10 mouse cellular contexts compared by ENCODE assay signal in genomic region chr9:96649924-96650323, GRCm38 (mm10). TPM values are rescaled to one million over a fixed set of nuclear protein-coding genes. Genes with fewer than 3 reads are reported as not detected.
DNase-seq lines count a peak whose midpoint lies in the region; ATAC-seq and TF ChIP-seq lines count a peak whose summit lies in the region.
"Had no signal": no experiment of that assay in that cellular context is flagged by ENCODE, and none has a peak within 500 bp of the region (broad histone marks: within the 10 kb centered on the region; RNA-seq: fewer than 3 reads in every experiment).

No protein-coding gene starts in this region.

- H3K36me3 ChIP-seq in E14TG2a.4 (ENCODE audit: insufficient read depth, low read length), result no peaks in the 10 kb centered on the region
- no peaks in the 10 kb centered on the region for H3K36me3 ChIP-seq in midbrain, postnatal 0 days (ENCODE audit: insufficient read depth, low read length)
- H3K36me3 ChIP-seq in hindbrain, embryonic 13.5 days, result no peaks in the 10 kb centered on the region

- no peak overlapping the region for H3K27ac ChIP-seq in midbrain, postnatal 0 days (ENCODE audit: low read depth, low read length)
- no peak overlapping the region for H3K27ac ChIP-seq in hindbrain, embryonic 13.5 days

- peaks cover 13% of the 10 kb centered on the region for H3K27me3 ChIP-seq in E14TG2a.4 (ENCODE audit: insufficient read depth, low read length)
- H3K27me3 ChIP-seq in midbrain, postnatal 0 days (ENCODE audit: insufficient read depth, low read length), result no peaks in the 10 kb centered on the region
- H3K27me3 ChIP-seq in hindbrain, embryonic 13.5 days, result 0 out of 2 replicates have a peak, but pooled peaks cover 2% of the 10 kb centered on the region

- H3K4me2 ChIP-seq in midbrain, postnatal 0 days (ENCODE audit: low read depth, low read length, poor library complexity, severe bottlenecking), result no peak overlapping the region
- no peak overlapping the region for H3K4me2 ChIP-seq in hindbrain, embryonic 13.5 days

- H3K9me3 ChIP-seq in E14TG2a.4 (ENCODE audit: low read length), result no peaks in the 10 kb centered on the region
- H3K9me3 ChIP-seq in midbrain, postnatal 0 days (ENCODE audit: low read length), result no peaks in the 10 kb centered on the region
- H3K9me3 ChIP-seq in hindbrain, embryonic 13.5 days, result no peaks in the 10 kb centered on the region

- intact Hi-C loops in left cerebral cortex, postnatal 36 days (cut with DNase I), result loop anchor here (5.0 kb wide), 1 partner anchor 73 kb away; no protein-coding TSS in a partner anchor

- 71% methylated on average over 9 of the region's 9 CpGs for WGBS in midbrain, postnatal 0 days
- WGBS in hindbrain, embryonic 13.5 days, result 71% methylated on average over 9 of the region's 9 CpGs

- no peak overlapping the region for H3K9ac ChIP-seq in midbrain, postnatal 0 days (replicated peaks; ENCODE audit: low read length, poor library complexity, severe bottlenecking)
- no peak overlapping the region for H3K9ac ChIP-seq in hindbrain, embryonic 13.5 days

- no peak for TF ChIP-seq CTCF in E14TG2a.4 (conservative IDR thresholded peaks at IDR 0.05; ENCODE audit: low read length)
- TF ChIP-seq CTCF in midbrain, postnatal 0 days (IDR thresholded peaks at IDR 0.05), result no peak

- ATAC-seq in midbrain, postnatal 0 days (ENCODE audit: low FRiP score), result no peak
- ATAC-seq in hindbrain, embryonic 13.5 days (ENCODE audit: low FRiP score), result no peak

- peaks cover 15% of the 10 kb centered on the region for H3K4me1 ChIP-seq in E14TG2a.4 (replicated peaks; ENCODE audit: low read depth, low read length)
- no peaks in the 10 kb centered on the region for H3K4me1 ChIP-seq in midbrain, postnatal 0 days (ENCODE audit: insufficient read depth, low read length)
- no peaks in the 10 kb centered on the region for H3K4me1 ChIP-seq in hindbrain, embryonic 13.5 days (replicated peaks)

- peak; percentile 79 to 87 for DNase-seq in adrenal gland, adult (ENCODE audit: inconsistent age in 2 of 2, low spot score in 1 of 2)
- DNase-seq in adrenal gland, postnatal 4 days (ENCODE audit: low spot score in 2 of 2), result no peak
- DNase-seq in cerebellum, postnatal 25 days, result peak; percentile 80 to 88
- DNase-seq in left cerebral cortex, postnatal 36 days (ENCODE audit: low spot score in 2 of 2), result peak; percentile 37 to 48
- no peak for DNase-seq in midbrain, postnatal 0 days (ENCODE audit: low spot score)
- no peak for DNase-seq in spleen, adult 18-20 months
- DNase-seq: heart, postnatal 10 days; thymus, postnatal 14 days had no signal

- peak overlapping the region; percentile 23; the same call in 1 of the 2 replicates for H3K4me3 ChIP-seq in E14TG2a.4 (replicated peaks; ENCODE audit: low read length)
- H3K4me3 ChIP-seq in midbrain, postnatal 0 days (ENCODE audit: low read depth, low read length), result no peak overlapping the region
- no peak overlapping the region for H3K4me3 ChIP-seq in hindbrain, embryonic 13.5 days

RNA-seq across cellular contexts. Expression of gene Rasa2, which starts 18.5 kb away (rescaled TPM):
- 10 to 100 TPM; 17.5 to 21.2 TPM for total RNA-seq in adrenal gland, postnatal 4 days (2021)
- total RNA-seq in left cerebral cortex, postnatal 36 days (2021), result 10 to 100 TPM; 31.0 to 32.4 TPM
- total RNA-seq in midbrain, postnatal 0 days (2014; rRNA removed), result 13.4 and 16.7 TPM in 2 replicates
- 11.5 and 12.6 TPM in 2 replicates for polyA plus RNA-seq in midbrain, postnatal 0 days (2015; fragmentation: Nextera tagmentation; extraction: Ambion mirVana)
- polyA plus RNA-seq in hindbrain, embryonic 13.5 days (2015; fragmentation: Nextera tagmentation; extraction: Ambion mirVana), result 18.3 and 19.5 TPM in 2 replicates

Comparison
In these comparisons a context has a peak if more than half of its experiments do, and no peak if none do; other contexts are left out.
1. DNase-seq: peak in adrenal gland, adult (2 of 2), cerebellum, postnatal 25 days (2 of 2) and left cerebral cortex, postnatal 36 days (2 of 2); none in adrenal gland, postnatal 4 days (0 of 2), midbrain, postnatal 0 days (single experiment) and spleen, adult 18-20 months (0 of 2).